Mouse (Mus musculus) thymus, postnatal 14 days (tissue): ENCODE results near the gene Pfdn5.

Experiments
- DNase-seq: peaks from one replicate; pipeline ENCODE4 v3.0.0; 2021

Pfdn5 gene

GRCm38 (mm10) chr15:102377163-102377543, 51.2 kb downstream of the Pfdn5 start:
- peak; percentile 88 for DNase-seq

GRCm38 (mm10) chr15:102377810-102378262, 51.9 kb downstream of the Pfdn5 start:
- DNase-seq: peak; percentile 20
